Mouse (Mus musculus) intestine, postnatal 0 days (tissue): ENCODE results near the gene Dnajb2. TPM values are rescaled to one million over a fixed set of nuclear protein-coding genes. Genes with fewer than 3 reads are reported as not detected.

ENCODE experiments used
- ATAC-seq: fragments of 200-750 bp; cut with Nextera tagmentation; 2 replicates; pipeline ENCODE4 v1.8.0; 2017; ENCODE audit warnings: mild to moderate bottlenecking, moderate TSS enrichment, moderate library complexity
- H3K27ac ChIP-seq: fragments of 300-500 bp; sonication (generic); 2 replicates; pipeline ENCODE4 v1.5.1; 2014; ENCODE audit warnings: mild to moderate bottlenecking, low read depth, low read length, moderate library complexity
- H3K27me3 ChIP-seq: fragments of 300-500 bp; sonication (generic); replicated peaks from 2 replicates; pipeline ENCODE4 v1.6.1; 2014; ENCODE audit warnings: low read length, mixed read lengths; ENCODE audit not compliant: control insufficient read depth, insufficient read depth
- H3K36me3 ChIP-seq: fragments of 300-500 bp; sonication (generic); 2 replicates; pipeline ENCODE4 v1.6.1; 2014; ENCODE audit warnings: mild to moderate bottlenecking, moderate library complexity; ENCODE audit not compliant: control insufficient read depth, insufficient read depth
- H3K4me1 ChIP-seq: fragments of 300-500 bp; sonication (generic); replicated peaks from 2 replicates; pipeline ENCODE4 v1.6.1; 2014; ENCODE audit warnings: antibody characterized with exemption, low read length, mixed read lengths; ENCODE audit not compliant: control insufficient read depth, insufficient read depth
- H3K4me2 ChIP-seq: fragments of 300-500 bp; sonication (generic); replicated peaks from 2 replicates; pipeline ENCODE4 v1.6.1; 2014; ENCODE audit warnings: low read depth, mild to moderate bottlenecking, moderate library complexity
- H3K4me3 ChIP-seq: fragments of 300-500 bp; sonication (generic); 2 replicates; pipeline ENCODE4 v1.5.1; 2014; ENCODE audit warnings: low read depth, low read length
- H3K9ac ChIP-seq: fragments of 300-500 bp; sonication (generic); 2 replicates; pipeline ENCODE4 v1.6.1; 2014; ENCODE audit warnings: mild to moderate bottlenecking, low read depth, low read length
- H3K9me3 ChIP-seq: fragments of 300-500 bp; sonication (generic); 2 replicates; pipeline ENCODE4 v1.6.1; 2016; ENCODE audit warnings: mixed run types; ENCODE audit not compliant: control insufficient read depth
- CTCF ChIP-seq: sonication (generic); IDR thresholded peaks from 2 replicates; pipeline ENCODE4 v1.5.1; 2016; ENCODE audit warnings: low read depth, mild to moderate bottlenecking, control low read depth, antibody characterized with exemption, moderate library complexity
- WGBS: fragments of 180-500 bp; shearing (Covaris S2); extraction: QIAGEN DNeasy Blood & Tissue Kit; methylation state at CpG from one replicate; pipeline ENCODE4 v1.1.7; 2014; 5-methylcytosine and 5-hydroxymethylcytosine counted together
- polyA plus RNA-seq: library from polyadenylated mRNA; unstranded; fragments of >200 nt; fragmentation: Nextera tagmentation; extraction: Ambion mirVana; gene quantifications from 2 replicates; pipeline ENCODE4 v1.2.1, GENCODE M21; 2015

Gene Dnajb2
- polyA plus RNA-seq, result 10.9 and 11.4 TPM in 2 replicates

DNA sequence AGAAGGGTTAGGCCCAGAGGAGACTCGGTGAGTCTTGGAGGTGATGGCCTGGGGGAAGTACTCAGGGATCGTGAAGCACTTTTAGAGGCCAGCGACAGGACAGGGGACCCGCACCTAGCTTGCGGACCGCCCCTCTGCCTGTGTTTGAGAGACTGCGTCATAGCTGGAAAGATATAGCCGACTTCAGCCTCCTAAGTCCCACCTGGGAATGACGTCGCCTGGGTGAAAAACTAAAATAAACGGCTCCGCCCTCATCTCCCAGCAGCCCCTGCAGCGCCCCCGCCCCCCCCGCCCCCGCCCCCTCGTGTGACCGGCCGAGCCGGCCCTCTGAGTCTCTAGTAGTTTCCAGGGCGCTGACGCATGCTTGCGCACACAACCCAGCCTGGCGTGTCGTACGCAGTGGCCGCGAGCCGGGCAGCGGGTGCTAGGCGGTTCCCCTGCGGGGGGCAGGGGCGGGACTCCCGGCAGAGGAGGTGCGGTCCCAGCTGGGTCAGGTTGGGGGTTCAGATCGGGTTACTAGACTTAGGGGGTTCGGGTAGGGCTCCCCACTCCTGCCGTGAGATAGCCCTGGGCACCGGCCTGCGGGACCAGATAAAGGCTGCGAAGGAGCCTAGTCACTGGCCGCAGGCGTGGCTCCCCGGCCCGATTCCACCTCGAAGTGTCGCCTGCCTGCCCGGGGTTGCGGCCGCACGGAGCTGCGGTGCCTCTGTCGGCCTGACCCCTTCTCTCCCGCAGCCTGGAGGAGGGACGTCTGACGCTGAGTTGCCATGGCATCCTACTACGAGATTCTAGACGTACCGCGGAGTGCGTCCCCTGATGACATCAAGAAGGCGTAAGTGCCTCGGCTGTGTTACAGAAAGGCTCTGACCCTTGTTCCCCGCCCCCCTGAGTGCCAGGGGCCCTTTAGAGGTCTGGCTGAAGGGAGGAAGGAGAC is at the start of gene Dnajb2:
TSS of gene Dnajb2 (plus strand) at position 290 of the 934 bp plus-strand sequence.
- no peaks in the 10 kb centered on the region for H3K27me3 ChIP-seq
- no peaks in the 10 kb centered on the region for H3K9me3 ChIP-seq
- no peak for TF ChIP-seq CTCF
- H3K9ac ChIP-seq, result peak within 1 kb of the TSS; percentile 81
- H3K4me2 ChIP-seq, result peak within 1 kb of the TSS; percentile 98
- peaks cover 18% of the 10 kb centered on the region; the same call in 1 of the 2 replicates for H3K36me3 ChIP-seq
- peak within 1 kb of the TSS; percentile 69 for H3K4me3 ChIP-seq
- under 1% methylated on average over 63 of the region's 64 CpGs for WGBS
- peak within 1 kb of the TSS; percentile 79 for H3K27ac ChIP-seq
- ATAC-seq, result peak; percentile 90
- no peaks in the 10 kb centered on the region; the same call in 1 of the 2 replicates for H3K4me1 ChIP-seq

DNA sequence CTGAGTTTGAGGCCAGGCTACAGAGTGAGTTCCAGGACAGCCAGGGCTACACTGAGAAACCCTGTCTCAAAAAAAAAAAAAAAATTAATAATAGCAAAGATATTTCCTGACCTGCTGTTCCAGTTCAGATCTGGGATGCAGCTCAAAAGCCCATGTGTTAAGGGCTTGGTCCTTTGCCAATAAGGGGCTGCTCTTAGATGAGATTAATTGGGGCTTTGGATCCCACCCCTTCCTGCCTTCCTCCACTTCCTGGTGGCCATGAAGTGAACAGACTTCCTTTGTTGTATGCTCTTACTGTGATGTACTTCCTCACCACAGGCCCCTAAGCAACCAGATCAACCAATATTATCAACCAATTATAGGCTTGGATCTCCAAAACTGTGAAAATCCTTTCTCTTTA is 49.1 kb upstream of the Dnajb2 start:
- Histone ChIP-seq H3K4me3 (no peak overlapping the region), H3K9me3 (no peaks in the 10 kb centered on the region), H3K36me3 (peaks cover 57% of the 10 kb centered on the region), H3K27ac (no peak overlapping the region), H3K4me2 (no peak overlapping the region), H3K27me3 (no peaks in the 10 kb centered on the region), H3K9ac (no peak overlapping the region), H3K4me1 (peaks cover 4% of the 10 kb centered on the region; the same call in 1 of the 2 replicates)
- TF ChIP-seq CTCF, result no peak
- ATAC-seq, result no peak

DNA sequence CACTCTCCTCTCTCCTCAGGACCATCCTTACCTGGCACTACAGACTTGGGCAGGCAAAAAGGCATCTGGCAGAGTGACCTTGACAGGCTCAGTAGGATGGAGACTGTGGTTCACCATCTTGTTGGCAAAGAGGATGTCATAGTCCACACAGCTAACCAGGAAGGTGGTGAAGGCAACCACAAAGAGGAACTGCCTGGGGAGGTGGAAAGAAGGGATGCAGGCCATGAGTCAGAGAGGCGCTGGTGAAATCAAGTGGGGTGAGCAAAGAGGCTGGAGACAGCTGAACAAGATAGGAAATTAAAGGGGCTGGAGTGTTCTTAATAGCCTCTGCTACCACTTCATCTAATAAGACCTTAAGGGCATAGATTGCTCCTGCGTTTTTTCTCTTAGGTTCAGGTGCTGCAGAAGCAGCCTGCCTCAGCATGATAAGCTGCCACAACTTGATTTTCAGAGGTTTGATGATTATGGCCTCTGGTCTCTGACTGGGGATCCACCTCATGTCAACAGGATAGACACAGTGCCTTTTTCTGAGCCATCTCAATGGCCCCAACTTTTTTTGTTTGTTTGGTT is 48.2 kb upstream of the Dnajb2 start:
- H3K27ac ChIP-seq, result no peak overlapping the region
- 90% methylated on average over 2 of the region's 2 CpGs for WGBS
- no peaks in the 10 kb centered on the region for H3K27me3 ChIP-seq
- H3K9ac ChIP-seq, result no peak overlapping the region
- H3K4me2 ChIP-seq, result no peak overlapping the region
- TF ChIP-seq CTCF, result no peak
- no peak overlapping the region for H3K4me3 ChIP-seq
- ATAC-seq, result no peak
- peaks cover 4% of the 10 kb centered on the region; the same call in 1 of the 2 replicates for H3K4me1 ChIP-seq
- peaks cover 53% of the 10 kb centered on the region for H3K36me3 ChIP-seq
- H3K9me3 ChIP-seq, result no peaks in the 10 kb centered on the region

DNA sequence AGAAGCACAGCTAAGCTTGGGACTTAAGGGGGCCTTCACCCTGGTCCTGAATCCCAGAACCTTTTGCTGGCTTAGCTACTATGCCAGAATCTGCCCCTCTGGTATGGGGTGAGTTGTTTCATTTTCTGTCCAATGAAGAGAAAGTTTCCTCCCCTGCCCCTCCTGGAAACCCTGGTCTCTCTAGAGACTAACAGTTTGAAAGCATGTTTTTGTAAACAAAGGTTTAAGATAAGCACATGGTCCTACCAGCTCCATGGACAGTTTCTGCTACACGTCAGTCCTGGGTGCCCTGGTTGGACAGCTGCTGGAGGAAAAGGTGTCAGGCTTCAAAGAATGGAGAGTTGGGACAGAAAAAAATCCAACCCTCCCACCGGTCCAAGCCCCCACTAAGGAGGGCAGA is 45.6 kb upstream of the Dnajb2 start:
- H3K9me3 ChIP-seq, result no peaks in the 10 kb centered on the region
- no peak for ATAC-seq
- no peaks in the 10 kb centered on the region for H3K27me3 ChIP-seq
- no peak for TF ChIP-seq CTCF
- H3K9ac ChIP-seq, result 0 out of 2 replicates have a peak overlapping the region, but pooled peaks have one; percentile 4
- whole genome bisulfite sequencing, result 36% methylated on average over 2 of the region's 2 CpGs
- H3K27ac ChIP-seq, result no peak overlapping the region
- H3K4me3 ChIP-seq, result 0 out of 2 replicates have a peak overlapping the region, but pooled peaks have one; percentile 91
- peaks cover 4% of the 10 kb centered on the region; the same call in 1 of the 2 replicates for H3K4me1 ChIP-seq
- peak overlapping the region; percentile 92 for H3K4me2 ChIP-seq
- H3K36me3 ChIP-seq, result peaks cover 39% of the 10 kb centered on the region

DNA sequence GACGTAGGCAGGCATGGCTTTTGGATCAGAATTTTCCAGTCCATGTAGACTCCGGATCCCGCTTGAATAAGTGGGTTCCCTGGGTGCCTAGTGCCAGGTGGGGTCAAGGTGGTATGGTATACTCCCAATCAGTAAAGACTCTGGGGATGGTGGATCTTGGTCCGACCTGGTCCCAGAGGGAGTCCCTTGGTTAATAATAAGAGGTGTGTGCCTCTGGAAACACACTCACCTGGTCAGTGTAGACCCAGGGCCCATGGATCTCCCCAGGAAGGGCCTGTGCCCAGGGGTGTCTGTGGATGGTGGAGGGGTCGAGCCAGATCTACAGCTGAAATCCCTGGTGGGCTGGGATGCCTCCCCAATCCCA is 45.0 kb upstream of the Dnajb2 start:
- H3K27me3 ChIP-seq, result no peaks in the 10 kb centered on the region
- H3K36me3 ChIP-seq, result peaks cover 39% of the 10 kb centered on the region
- H3K4me2 ChIP-seq, result peak overlapping the region; percentile 92
- H3K27ac ChIP-seq, result peak overlapping the region; percentile 79; the same call in 1 of the 2 replicates
- peak overlapping the region; percentile 91 for H3K4me3 ChIP-seq
- 40% methylated on average over 5 of the region's 5 CpGs for WGBS
- ATAC-seq, result no peak
- no peak for TF ChIP-seq CTCF
- no peaks in the 10 kb centered on the region for H3K9me3 ChIP-seq
- peak overlapping the region; percentile 82 for H3K9ac ChIP-seq
- peaks cover 4% of the 10 kb centered on the region; the same call in 1 of the 2 replicates for H3K4me1 ChIP-seq
